Mouse (Mus musculus) myocyte (in vitro differentiated cells): ENCODE data around the gene Sema5a. TPM values are rescaled to one million over a fixed set of nuclear protein-coding genes. Genes with fewer than 3 reads are reported as not detected.
A peak's percentile ranks its signal among the peaks of the same experiment; 100 is the strongest.

ENCODE experiments used
- H3K27me3 ChIP-seq: one replicate; pipeline ENCODE4 v1.6.1; 2011; ENCODE audit not compliant: control insufficient read depth, insufficient read depth, insufficient read length
- H3K36me3 ChIP-seq: one replicate; pipeline ENCODE4 v1.6.1; 2011; ENCODE audit not compliant: control insufficient read depth, insufficient read depth
- H3K4me2 ChIP-seq: one replicate; pipeline ENCODE4 v1.6.1; 2011; ENCODE audit warnings: low read depth, control low read depth
- H3K4me3 ChIP-seq: one replicate; pipeline ENCODE4 v1.5.1; 2011; ENCODE audit warnings: mild to moderate bottlenecking, control low read depth, moderate library complexity
- H3K79me2 ChIP-seq: one replicate; pipeline ENCODE4 v1.6.1; 2011; ENCODE audit not compliant: control insufficient read depth, insufficient read depth
- H3ac ChIP-seq: one replicate; pipeline ENCODE4 v1.6.1; 2011; ENCODE audit not compliant: control insufficient read depth, insufficient read length
- CEBPB ChIP-seq: IDR thresholded peaks from 2 replicates; pipeline ENCODE4 v1.6.1; 2011; ENCODE audit warnings: mild to moderate bottlenecking, moderate library complexity; ENCODE audit not compliant: poor library complexity, insufficient read depth, severe bottlenecking
- E2F4 ChIP-seq: IDR thresholded peaks from one replicate; pipeline ENCODE4 v1.6.1; 2011; ENCODE audit warnings: mild to moderate bottlenecking, control low read depth, moderate library complexity; ENCODE audit not compliant: insufficient read depth
- MAX ChIP-seq: IDR thresholded peaks from one replicate; pipeline ENCODE4 v1.6.1; 2011; ENCODE audit warnings: low read depth, mild to moderate bottlenecking, control low read depth
- MYOD1 ChIP-seq, 3 experiments: IDR thresholded peaks; one replicate each; pipeline ENCODE4 v1.6.1; 2011; ENCODE audit warnings: control low read depth in 2 of 3, low read depth in 2 of 3, mild to moderate bottlenecking in 2 of 3, moderate library complexity in 1 of 3; ENCODE audit not compliant: insufficient read length in 2 of 3, control insufficient read depth in 1 of 3
- MYOG ChIP-seq, 3 experiments: IDR thresholded peaks; one replicate each; pipeline ENCODE4 v1.6.1; 2011; ENCODE audit warnings: control low read depth in 2 of 3, low read depth in 2 of 3, mild to moderate bottlenecking in 2 of 3; ENCODE audit not compliant: insufficient read length in 2 of 3, control insufficient read depth in 1 of 3, insufficient read depth in 1 of 3
- POLR2A ChIP-seq: IDR thresholded peaks from one replicate; pipeline ENCODE4 v1.6.1; 2011; ENCODE audit warnings: low read depth, mild to moderate bottlenecking, control low read depth, moderate library complexity; ENCODE audit not compliant: insufficient read length
- POLR2AphosphoS2 ChIP-seq: IDR thresholded peaks from one replicate; pipeline ENCODE4 v1.6.1; 2011; ENCODE audit warnings: low read depth, control low read depth; ENCODE audit not compliant: insufficient read length
- REST ChIP-seq: IDR thresholded peaks from one replicate; pipeline ENCODE4 v1.6.1; 2011; ENCODE audit warnings: mild to moderate bottlenecking, control low read depth, moderate library complexity; ENCODE audit not compliant: insufficient read depth, insufficient read length
- SRF ChIP-seq: IDR thresholded peaks from one replicate; pipeline ENCODE4 v1.6.1; 2011; ENCODE audit warnings: low read depth; ENCODE audit not compliant: control insufficient read depth, insufficient read length
- TCF12 ChIP-seq: IDR thresholded peaks from one replicate; pipeline ENCODE4 v1.6.1; 2011; ENCODE audit warnings: mild to moderate bottlenecking, control low read depth; ENCODE audit not compliant: poor library complexity, insufficient read depth, severe bottlenecking
- TCF3 ChIP-seq: IDR thresholded peaks from one replicate; pipeline ENCODE4 v1.6.1; 2011; ENCODE audit warnings: low read depth, control low read depth; ENCODE audit not compliant: insufficient read length
- USF1 ChIP-seq: IDR thresholded peaks from one replicate; pipeline ENCODE4 v1.6.1; 2011; ENCODE audit warnings: low read depth, mild to moderate bottlenecking, control low read depth, moderate library complexity
- polyA plus RNA-seq: library from polyadenylated mRNA; unstranded; fragments of >200 nt; fragmentation: generic; extraction: Trizol; gene quantifications from one replicate; pipeline ENCODE4 v1.2.1, GENCODE M21; 2012; ENCODE audit warnings: missing spikeins

Gene Sema5a
- polyA plus RNA-seq, 1 experiment, result 7.1 TPM

DNA sequence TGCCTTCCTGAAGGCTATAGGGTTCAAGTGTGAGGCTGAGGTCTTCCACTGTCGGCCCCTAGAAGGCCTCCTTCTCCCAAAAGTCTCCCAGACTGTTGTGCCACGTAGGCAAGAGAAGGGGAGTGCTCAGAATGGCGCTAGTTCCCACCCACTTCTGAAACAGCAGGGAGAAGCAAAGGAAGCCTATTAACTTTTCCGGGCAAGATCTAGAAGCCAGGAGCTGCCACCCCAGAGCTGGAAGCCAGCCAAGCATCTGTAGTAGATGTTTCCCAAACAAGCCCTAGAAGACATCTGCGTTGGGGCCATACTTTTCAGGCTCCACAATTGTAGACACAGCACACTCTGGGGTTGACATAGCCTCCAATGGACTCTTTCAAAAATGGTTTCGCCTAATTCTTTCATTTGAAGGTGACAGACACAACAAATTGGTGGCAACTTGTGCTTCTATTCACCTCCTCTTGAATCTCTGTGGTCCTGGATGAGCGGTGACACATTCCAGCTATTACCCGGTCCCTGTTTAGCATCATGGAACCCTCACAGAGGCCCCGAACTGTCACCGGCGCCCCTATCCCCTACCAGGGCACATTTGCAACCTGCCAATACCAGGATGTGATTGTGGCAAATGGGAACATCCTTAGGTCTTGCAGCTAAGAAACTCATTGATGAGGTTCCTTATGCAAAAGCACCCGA lies 1.4 kb upstream of the Sema5a start:
- TF ChIP-seq REST (no peak), MYOD1 (IDR thresholded peaks at IDR 0.05; ENCODE audit: control insufficient read depth in 1 of 3, insufficient read length in 2 of 3, low read depth in 2 of 3) (no peak), CEBPB (no peak), POLR2AphosphoS2 (no peak), TCF12 (no peak), POLR2A (no peak), E2F4 (no peak), MYOG (IDR thresholded peaks at IDR 0.05; ENCODE audit: control insufficient read depth in 1 of 3, insufficient read depth in 1 of 3, insufficient read length in 2 of 3, low read depth in 2 of 3) (no peak), USF1 (no peak), TCF3 (no peak)
- H3K4me2 ChIP-seq, result peak overlapping the region; percentile 68
- no peak overlapping the region for H3ac ChIP-seq
- no peaks in the 10 kb centered on the region for H3K27me3 ChIP-seq
- peak overlapping the region; percentile 67 for H3K4me3 ChIP-seq
- peaks cover 15% of the 10 kb centered on the region for H3K79me2 ChIP-seq
- no peaks in the 10 kb centered on the region for H3K36me3 ChIP-seq

DNA sequence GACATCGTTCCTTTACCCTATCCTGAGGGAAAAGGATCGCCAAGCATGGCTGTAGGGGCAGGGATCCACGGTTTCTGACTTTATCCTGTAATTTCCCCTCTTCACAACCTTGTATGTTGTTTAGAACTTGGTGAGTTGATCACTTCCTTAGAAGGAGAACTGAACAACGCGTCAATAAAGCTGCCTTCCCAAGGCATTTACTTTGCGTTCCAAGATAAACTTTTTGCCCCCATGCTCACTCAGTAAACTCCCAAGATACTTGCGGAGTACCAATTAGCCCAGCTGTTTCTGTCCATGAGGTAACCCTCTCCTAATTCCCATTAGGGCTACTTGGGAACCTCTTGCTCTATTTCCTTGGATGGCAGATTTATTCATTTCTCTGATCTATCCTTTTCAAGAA lies 786 bp upstream of the Sema5a start:
- H3K4me2 ChIP-seq, result peak overlapping the region; percentile 68
- TF ChIP-seq E2F4 (no peak), USF1 (no peak), TCF12 (no peak)
- H3ac ChIP-seq, result no peak overlapping the region
- H3K4me3 ChIP-seq, result peak overlapping the region; percentile 67
- H3K27me3 ChIP-seq, result no peaks in the 10 kb centered on the region
- peaks cover 15% of the 10 kb centered on the region for H3K79me2 ChIP-seq
- H3K36me3 ChIP-seq, result no peaks in the 10 kb centered on the region

DNA sequence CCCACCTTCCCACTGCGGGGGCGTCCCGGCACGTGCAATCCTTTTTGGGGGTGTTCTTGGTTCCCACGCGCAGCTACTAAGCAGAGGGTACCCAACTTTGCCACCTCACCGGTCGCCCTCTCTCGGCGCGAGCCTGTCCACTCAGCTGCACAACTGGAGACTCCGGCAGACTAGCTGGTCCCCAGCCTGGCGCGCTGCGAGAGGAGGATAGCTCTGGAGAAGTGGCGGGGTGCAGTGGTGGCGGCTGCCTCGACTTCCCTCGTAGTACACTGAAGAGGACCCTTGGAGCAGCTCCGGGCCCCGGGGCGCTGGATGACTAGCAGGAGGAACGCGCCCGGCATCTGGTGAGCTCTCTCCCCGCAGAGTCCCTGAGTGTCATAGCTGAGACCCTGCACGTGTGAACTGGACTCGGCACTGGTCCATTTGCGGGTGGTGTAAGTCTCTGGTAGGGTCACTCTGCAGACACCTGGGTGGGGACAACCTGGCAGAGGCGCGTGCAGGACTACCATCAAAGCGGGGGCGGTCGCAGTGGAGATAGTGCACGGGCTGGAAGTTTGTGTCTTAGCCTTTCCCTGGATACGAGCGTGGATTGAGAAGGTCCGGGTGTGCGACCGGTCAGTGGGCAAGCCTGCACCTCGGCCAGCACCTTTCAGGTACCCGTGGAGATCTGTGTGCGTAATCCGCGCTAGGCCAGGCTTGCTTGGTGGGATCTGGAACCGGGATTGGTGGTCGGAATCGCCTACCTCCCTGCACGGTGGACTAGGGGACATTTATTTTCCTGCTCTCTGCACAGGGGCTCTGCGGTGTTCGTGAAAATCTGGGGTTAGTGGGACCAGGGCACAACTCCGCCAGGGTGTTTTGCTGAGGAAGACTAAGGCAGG lies 586 bp downstream of the Sema5a start:
- TF ChIP-seq MYOD1 (IDR thresholded peaks at IDR 0.05; ENCODE audit: control insufficient read depth in 1 of 3, insufficient read length in 2 of 3, low read depth in 2 of 3) (peak in 1 of 3 experiments; percentile 4), MYOG (IDR thresholded peaks at IDR 0.05; ENCODE audit: control insufficient read depth in 1 of 3, insufficient read depth in 1 of 3, insufficient read length in 2 of 3, low read depth in 2 of 3) (peak in 1 of 3 experiments; percentile 1), TCF3 (no peak)
- Histone ChIP-seq H3ac (peak overlapping the region; percentile 10), H3K79me2 (peaks cover 15% of the 10 kb centered on the region), H3K36me3 (no peaks in the 10 kb centered on the region), H3K4me3 (peak overlapping the region; percentile 67), H3K27me3 (no peaks in the 10 kb centered on the region), H3K4me2 (peak overlapping the region; percentile 98)

DNA sequence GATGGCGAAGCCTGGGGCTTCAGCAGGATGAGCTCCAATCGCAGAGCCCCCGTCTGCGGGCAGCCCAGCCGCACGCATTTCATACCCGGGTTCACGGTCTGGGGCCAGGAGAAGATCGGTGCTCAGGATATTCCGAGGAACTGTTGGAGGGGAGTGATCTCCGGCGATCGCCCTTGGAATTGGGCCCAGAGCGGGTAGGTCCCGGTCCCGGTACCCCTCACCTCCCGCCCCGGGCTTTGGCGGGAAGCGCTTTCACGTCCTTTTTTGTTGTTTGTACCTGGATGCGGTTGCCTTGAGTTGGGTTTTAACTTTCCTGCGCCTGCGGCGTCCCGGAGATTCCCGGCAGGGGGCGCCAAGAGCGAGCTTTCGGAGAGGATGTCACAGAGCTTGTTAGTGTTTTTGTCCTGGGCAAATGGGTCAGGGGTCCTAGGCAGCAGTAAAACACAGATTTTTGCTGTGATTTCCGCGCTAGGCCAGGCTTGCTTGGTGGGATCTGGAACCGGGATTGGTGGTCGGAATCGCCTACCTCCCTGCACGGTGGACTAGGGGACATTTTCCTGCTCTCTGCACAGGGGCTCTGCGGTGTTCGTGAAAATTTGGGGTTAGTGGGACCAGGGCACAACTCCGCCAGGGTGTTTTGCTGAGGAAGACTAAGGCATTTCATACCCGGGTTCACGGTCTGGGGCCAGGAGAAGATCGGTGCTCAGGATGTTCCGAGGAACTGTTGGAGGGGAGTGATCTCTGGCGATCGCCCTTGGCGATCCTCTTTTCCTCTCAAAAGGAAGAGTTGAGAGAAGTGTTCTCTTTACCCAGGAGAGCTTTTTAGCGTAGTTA lies 1.4 kb downstream of the Sema5a start:
- Histone ChIP-seq H3K79me2 (peaks cover 15% of the 10 kb centered on the region), H3K27me3 (no peaks in the 10 kb centered on the region), H3K4me2 (peak overlapping the region; percentile 98), H3ac (peak overlapping the region; percentile 10), H3K36me3 (no peaks in the 10 kb centered on the region), H3K4me3 (peak overlapping the region; percentile 67)
- TF ChIP-seq TCF12 (no peak), CEBPB (no peak), POLR2A (no peak), E2F4 (no peak), TCF3 (no peak), POLR2AphosphoS2 (no peak), MYOD1 (IDR thresholded peaks at IDR 0.05; ENCODE audit: control insufficient read depth in 1 of 3, insufficient read length in 2 of 3, low read depth in 2 of 3) (no peak), USF1 (no peak), MAX (no peak), MYOG (IDR thresholded peaks at IDR 0.05; ENCODE audit: control insufficient read depth in 1 of 3, insufficient read depth in 1 of 3, insufficient read length in 2 of 3, low read depth in 2 of 3) (no peak)

DNA sequence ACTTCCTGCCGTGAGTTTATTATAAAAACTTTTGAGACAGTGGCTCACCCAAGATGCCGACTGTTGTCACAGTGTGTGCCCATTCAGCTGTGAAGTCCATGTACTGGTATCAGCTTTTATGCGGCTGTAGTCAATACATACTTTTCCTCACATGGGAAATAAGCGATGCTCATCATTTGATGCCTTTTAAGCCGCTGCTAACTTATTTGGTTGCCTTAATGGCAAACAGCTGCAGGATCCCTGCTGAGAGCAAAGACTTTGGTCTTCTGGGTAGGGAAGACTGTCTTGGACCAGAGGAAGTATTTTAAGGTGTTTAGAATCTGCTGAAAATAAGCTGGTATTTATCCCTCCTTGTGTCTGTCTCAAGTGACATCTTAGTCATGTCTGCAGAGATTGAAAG lies 2.7 kb downstream of the Sema5a start:
- H3K79me2 ChIP-seq, result peaks cover 21% of the 10 kb centered on the region
- no peaks in the 10 kb centered on the region for H3K36me3 ChIP-seq
- TF ChIP-seq POLR2AphosphoS2 (no peak), REST (no peak), TCF12 (no peak), SRF (no peak), MYOD1 (IDR thresholded peaks at IDR 0.05; ENCODE audit: control insufficient read depth in 1 of 3, insufficient read length in 2 of 3, low read depth in 2 of 3) (peak in 1 of 3 experiments; percentile 44), MYOG (IDR thresholded peaks at IDR 0.05; ENCODE audit: control insufficient read depth in 1 of 3, insufficient read depth in 1 of 3, insufficient read length in 2 of 3, low read depth in 2 of 3) (peak in 1 of 3 experiments; percentile 30)
- peak overlapping the region; percentile 98 for H3K4me2 ChIP-seq
- H3K4me3 ChIP-seq, result no peak overlapping the region
- H3ac ChIP-seq, result no peak overlapping the region
- no peaks in the 10 kb centered on the region for H3K27me3 ChIP-seq
